Mouse (Mus musculus): Measurements from ENCODE around the gene Blvrb.

GRCm38 (mm10) chr7:27417151-27417550, 30.6 kb upstream of the Blvrb start:
- TF ChIP-seq CTCF (IDR thresholded peaks at IDR 0.05; ENCODE audit: insufficient read depth, low read length) = no peak
- no peak for TF ChIP-seq POLR2A (IDR thresholded peaks at IDR 0.05; ENCODE audit: borderline replicate concordance, extremely low read depth, low read depth, low read length)

Data from lung, adult 2 months (tissue).